Mouse (Mus musculus) midbrain, embryonic 13.5 days (tissue): ENCODE data around the gene Myrf. TPM values are rescaled to one million over a fixed set of nuclear protein-coding genes. Genes with fewer than 3 reads are reported as not detected.

Source experiments
- ATAC-seq: fragments of 200-750 bp; cut with Nextera tagmentation; 2 replicates; pipeline ENCODE4 v1.8.0; 2017; ENCODE audit warnings: mild to moderate bottlenecking, moderate TSS enrichment, moderate library complexity
- H3K27ac ChIP-seq: fragments of 300-500 bp; sonication (generic); 2 replicates; pipeline ENCODE4 v1.5.1; 2015; ENCODE audit warnings: inconsistent platforms, mild to moderate bottlenecking, moderate library complexity
- H3K27me3 ChIP-seq: fragments of 300-500 bp; sonication (generic); 2 replicates; pipeline ENCODE4 v1.6.1; 2015; ENCODE audit warnings: mild to moderate bottlenecking, inconsistent platforms
- H3K36me3 ChIP-seq: fragments of 300-500 bp; sonication (generic); 2 replicates; pipeline ENCODE4 v1.6.1; 2015; ENCODE audit warnings: mild to moderate bottlenecking, inconsistent platforms
- H3K4me1 ChIP-seq: fragments of 300-500 bp; sonication (generic); replicated peaks from 2 replicates; pipeline ENCODE4 v1.6.1; 2015; ENCODE audit warnings: inconsistent platforms
- H3K4me2 ChIP-seq: fragments of 300-500 bp; sonication (generic); replicated peaks from 2 replicates; pipeline ENCODE4 v1.6.1; 2015; ENCODE audit warnings: moderate library complexity, mild to moderate bottlenecking, inconsistent platforms
- H3K4me3 ChIP-seq: fragments of 300-500 bp; sonication (generic); replicated peaks from 2 replicates; pipeline ENCODE4 v1.5.1; 2015; ENCODE audit warnings: mild to moderate bottlenecking, inconsistent platforms
- H3K9ac ChIP-seq: fragments of 300-500 bp; sonication (generic); replicated peaks from 2 replicates; pipeline ENCODE4 v1.6.1; 2015; ENCODE audit warnings: mild to moderate bottlenecking, inconsistent platforms
- H3K9me3 ChIP-seq: fragments of 300-500 bp; sonication (generic); 2 replicates; pipeline ENCODE4 v1.6.1; 2016; ENCODE audit warnings: mild to moderate bottlenecking, inconsistent platforms
- WGBS: fragments of 180-500 bp; shearing (Covaris S2); methylation state at CpG from one replicate; pipeline ENCODE4 v1.1.7; 2015; 5-methylcytosine and 5-hydroxymethylcytosine counted together
- polyA plus RNA-seq: library from polyadenylated mRNA; unstranded; fragments of >200 nt; fragmentation: Nextera tagmentation; extraction: Ambion mirVana; gene quantifications from 2 replicates; pipeline ENCODE4 v1.2.1, GENCODE M21; 2015

Myrf gene
- polyA plus RNA-seq, 1 experiment from 2014 or later: 0.77 TPM

DNA sequence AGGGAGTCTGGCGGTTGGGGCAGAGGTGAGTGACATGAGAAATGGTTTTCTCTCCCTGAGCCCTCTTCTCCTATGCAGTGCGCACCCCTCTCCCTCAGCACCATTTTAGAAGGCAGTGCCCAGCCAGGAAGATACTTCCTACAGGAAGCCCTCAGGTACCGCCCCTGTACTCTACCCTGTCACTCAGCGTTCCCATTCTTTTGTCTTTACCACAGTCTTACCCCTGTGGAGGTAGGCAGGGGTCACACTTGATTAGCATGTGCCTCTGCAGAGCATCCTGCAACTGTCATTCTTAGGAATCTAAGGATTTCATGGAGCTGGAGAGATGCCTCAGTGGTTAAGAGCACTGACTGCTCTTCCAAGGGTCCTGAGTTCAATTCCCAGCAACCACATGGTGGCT lies 17.0 kb downstream of the Myrf start:
- H3K4me2 ChIP-seq: no peak overlapping the region
- H3K4me3 ChIP-seq: no peak overlapping the region
- H3K9ac ChIP-seq: no peak overlapping the region
- no peaks in the 10 kb centered on the region for H3K27me3 ChIP-seq
- WGBS: 76% methylated on average over 4 of the region's 4 CpGs
- no peaks in the 10 kb centered on the region for H3K36me3 ChIP-seq
- H3K4me1 ChIP-seq: peaks cover 17% of the 10 kb centered on the region; the same call in 1 of the 2 replicates
- H3K27ac ChIP-seq: no peak overlapping the region
- no peak for ATAC-seq
- no peaks in the 10 kb centered on the region for H3K9me3 ChIP-seq

DNA sequence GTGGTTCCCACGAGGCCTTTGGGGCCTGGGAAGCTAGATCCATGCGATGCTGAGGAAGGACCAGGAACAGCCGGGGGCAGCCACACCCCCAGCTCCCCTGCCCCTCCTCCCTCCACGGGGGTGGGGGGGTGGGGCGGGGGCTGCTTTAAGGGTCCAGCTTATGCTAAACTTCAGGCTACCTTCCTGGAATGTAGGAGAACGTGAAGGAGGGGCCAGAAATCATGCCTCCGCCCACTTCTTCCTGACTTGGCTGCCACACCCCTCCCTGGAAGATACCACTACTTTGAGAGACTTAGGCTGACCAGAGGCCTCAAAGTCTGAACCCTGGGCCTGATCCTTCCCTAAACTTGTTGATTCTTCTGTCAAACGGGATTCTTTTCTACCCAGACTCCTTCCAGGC lies 17.9 kb downstream of the Myrf start:
- no peaks in the 10 kb centered on the region for H3K36me3 ChIP-seq
- WGBS: 53% methylated on average over 6 of the region's 8 CpGs
- H3K9me3 ChIP-seq: no peaks in the 10 kb centered on the region
- H3K27me3 ChIP-seq: no peaks in the 10 kb centered on the region
- ATAC-seq: no peak
- H3K4me3 ChIP-seq: no peak overlapping the region
- H3K9ac ChIP-seq: no peak overlapping the region
- H3K27ac ChIP-seq: no peak overlapping the region
- H3K4me1 ChIP-seq: peaks cover 17% of the 10 kb centered on the region; the same call in 1 of the 2 replicates
- no peak overlapping the region for H3K4me2 ChIP-seq

DNA sequence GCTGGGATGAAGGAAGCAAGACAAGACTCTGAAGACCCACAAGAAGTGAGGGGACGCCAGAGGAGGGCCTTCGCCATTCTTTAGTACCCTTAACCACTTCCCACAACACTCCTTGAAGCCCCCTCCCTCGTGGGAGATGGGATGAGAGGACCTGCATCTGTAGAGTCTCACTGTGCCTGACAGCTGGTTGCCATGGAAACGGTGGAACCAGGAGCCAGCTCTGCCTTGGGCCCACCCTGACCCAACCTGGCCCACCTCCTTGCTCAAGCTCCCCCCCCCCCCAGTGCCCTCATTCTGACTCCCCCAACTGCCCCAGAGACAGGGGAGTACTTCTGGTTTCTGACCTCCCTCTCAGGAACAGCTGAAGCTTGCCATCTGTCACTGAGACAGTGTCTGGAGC lies 19.0 kb downstream of the Myrf start:
- Histone ChIP-seq H3K4me3 (no peak overlapping the region), H3K4me2 (no peak overlapping the region), H3K27ac (no peak overlapping the region), H3K27me3 (no peaks in the 10 kb centered on the region), H3K36me3 (no peaks in the 10 kb centered on the region), H3K9ac (no peak overlapping the region), H3K9me3 (no peaks in the 10 kb centered on the region), H3K4me1 (peaks cover 17% of the 10 kb centered on the region; the same call in 1 of the 2 replicates)
- 64% methylated on average over 4 of the region's 4 CpGs for WGBS
- ATAC-seq: no peak

DNA sequence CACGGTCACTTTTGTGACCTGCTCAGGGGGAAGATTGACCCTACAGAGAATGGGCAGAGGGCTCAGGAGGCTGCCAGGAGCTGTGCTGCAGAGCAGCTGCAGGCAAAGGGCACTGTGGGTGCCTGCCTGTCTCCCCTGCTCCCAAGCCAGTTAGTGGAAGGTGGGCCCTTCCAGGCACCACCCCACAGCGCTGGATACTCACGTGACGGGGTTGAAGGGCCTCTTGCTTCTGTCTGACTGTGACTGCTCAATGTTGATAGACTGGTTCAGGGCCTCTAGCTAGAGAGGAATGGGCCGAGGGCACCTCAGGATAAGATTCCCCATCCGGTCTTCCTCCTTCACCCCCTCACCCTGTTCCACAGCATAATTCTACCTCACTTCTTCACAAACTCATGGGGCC lies 21.0 kb downstream of the Myrf start:
- Histone ChIP-seq H3K4me2 (no peak overlapping the region), H3K9ac (no peak overlapping the region), H3K4me1 (0 out of 2 replicates have a peak, but pooled peaks cover 7% of the 10 kb centered on the region), H3K9me3 (no peaks in the 10 kb centered on the region), H3K4me3 (no peak overlapping the region), H3K36me3 (no peaks in the 10 kb centered on the region), H3K27ac (no peak overlapping the region), H3K27me3 (no peaks in the 10 kb centered on the region)
- WGBS: 76% methylated on average over 6 of the region's 6 CpGs
- ATAC-seq: no peak

DNA sequence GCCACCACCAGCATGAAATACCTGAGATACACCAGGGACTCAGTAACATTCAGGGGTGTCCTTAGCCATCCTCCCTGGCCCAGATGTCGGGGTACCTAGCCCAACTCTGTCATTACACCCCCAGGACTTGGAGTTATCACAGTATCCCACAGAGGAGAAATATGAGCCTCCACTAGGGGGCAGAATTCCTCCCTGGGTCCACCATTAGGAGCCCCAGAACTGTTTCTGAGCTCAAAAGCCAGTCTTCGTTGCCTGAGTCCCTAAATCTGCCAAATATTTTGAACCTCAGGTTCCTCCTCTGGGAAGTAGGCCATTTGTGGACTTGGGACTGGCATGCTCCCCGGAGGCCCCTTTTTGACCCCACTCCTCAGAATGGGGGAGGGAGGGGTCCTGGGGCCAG lies 21.4 kb downstream of the Myrf start:
- H3K9ac ChIP-seq: no peak overlapping the region
- H3K27ac ChIP-seq: no peak overlapping the region
- no peaks in the 10 kb centered on the region for H3K9me3 ChIP-seq
- WGBS: 60% methylated on average over 3 of the region's 3 CpGs
- H3K4me1 ChIP-seq: 0 out of 2 replicates have a peak, but pooled peaks cover 6% of the 10 kb centered on the region
- no peaks in the 10 kb centered on the region for H3K36me3 ChIP-seq
- H3K4me3 ChIP-seq: no peak overlapping the region
- ATAC-seq: no peak
- H3K4me2 ChIP-seq: no peak overlapping the region
- no peaks in the 10 kb centered on the region for H3K27me3 ChIP-seq

DNA sequence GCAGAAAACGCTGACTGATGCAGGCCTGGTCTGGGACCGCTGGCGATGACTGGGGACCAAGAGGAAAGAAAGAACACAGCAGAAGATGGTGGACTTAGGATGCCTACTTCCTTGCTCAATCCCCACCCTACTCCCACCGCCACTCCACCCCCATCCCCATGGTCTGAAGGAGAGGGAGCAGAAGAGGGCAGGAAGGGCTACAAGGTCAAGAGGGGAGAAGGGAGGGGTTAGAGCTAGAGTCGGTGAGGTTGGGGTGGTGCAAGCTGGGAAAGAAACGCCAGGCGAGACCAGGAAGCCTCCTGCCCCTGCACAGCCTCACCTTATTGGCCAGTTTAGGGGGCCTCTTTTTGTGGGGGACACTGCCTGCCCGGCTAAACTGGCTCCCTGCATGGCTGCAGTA lies 24.4 kb downstream of the Myrf start:
- H3K36me3 ChIP-seq: peaks cover 21% of the 10 kb centered on the region
- H3K4me2 ChIP-seq: no peak overlapping the region
- 85% methylated on average over 8 of the region's 8 CpGs for WGBS
- no peak for ATAC-seq
- no peak overlapping the region for H3K27ac ChIP-seq
- no peaks in the 10 kb centered on the region for H3K9me3 ChIP-seq
- H3K4me1 ChIP-seq: no peaks in the 10 kb centered on the region
- no peak overlapping the region for H3K9ac ChIP-seq
- H3K4me3 ChIP-seq: no peak overlapping the region
- no peaks in the 10 kb centered on the region for H3K27me3 ChIP-seq

DNA sequence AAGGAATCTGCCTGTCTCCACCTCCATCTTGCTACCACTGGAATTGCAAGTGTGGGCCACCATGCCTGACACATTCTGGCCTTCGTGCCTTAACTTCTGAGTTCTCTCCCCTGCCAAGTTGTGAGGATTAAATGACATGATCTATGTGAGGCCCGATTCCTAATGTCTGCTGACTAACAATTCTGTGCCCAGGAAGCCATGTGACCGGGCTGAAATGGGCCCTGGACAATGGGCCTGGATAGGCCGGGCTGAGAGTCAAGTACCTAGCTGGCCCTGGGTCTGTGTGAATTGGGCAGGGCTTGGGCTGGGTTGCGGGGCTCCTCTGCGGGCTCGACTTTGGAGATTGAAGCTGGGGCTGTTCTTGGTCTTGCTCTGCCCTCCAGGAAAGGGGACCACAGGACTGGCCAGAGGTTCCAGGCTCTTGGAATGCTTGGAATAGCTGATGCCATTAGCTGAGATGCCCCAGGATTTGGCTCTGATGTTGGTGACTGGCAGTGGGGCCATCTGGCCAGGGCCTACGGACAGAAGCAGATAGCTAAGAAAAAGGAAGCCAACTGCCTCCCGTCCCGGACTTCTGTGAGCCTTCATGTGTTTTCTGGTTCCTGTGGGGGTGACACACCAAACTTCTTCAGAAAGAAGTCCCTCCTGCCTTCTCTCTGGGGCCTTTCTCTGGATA lies 26.6 kb downstream of the Myrf start:
- no peak overlapping the region for H3K4me3 ChIP-seq
- ATAC-seq: no peak

DNA sequence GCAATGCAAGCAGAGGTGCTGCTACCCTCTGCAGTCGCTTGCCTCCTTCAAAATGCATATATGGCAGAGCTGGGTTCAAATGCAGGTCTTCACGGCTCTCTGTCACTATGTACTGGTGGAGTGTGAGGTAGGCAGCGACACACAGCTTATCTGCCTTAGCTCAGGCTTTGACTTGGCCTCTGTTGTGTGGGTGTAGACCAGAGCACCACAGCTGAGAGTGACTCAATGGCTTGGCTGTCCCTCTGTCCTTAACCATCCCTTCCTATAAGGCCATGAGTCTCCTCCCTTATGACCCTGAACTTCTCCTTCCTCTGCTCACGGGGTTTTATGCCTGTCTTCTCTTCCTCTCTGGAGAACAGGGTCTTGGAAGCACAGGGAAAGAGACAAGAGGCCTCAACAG lies 29.7 kb downstream of the Myrf start:
- H3K9me3 ChIP-seq: no peaks in the 10 kb centered on the region
- H3K9ac ChIP-seq: no peak overlapping the region
- H3K4me1 ChIP-seq: no peaks in the 10 kb centered on the region
- peaks cover 72% of the 10 kb centered on the region for H3K36me3 ChIP-seq
- H3K4me2 ChIP-seq: no peak overlapping the region
- H3K27ac ChIP-seq: no peak overlapping the region
- 90% methylated on average over 4 of the region's 4 CpGs for WGBS
- H3K27me3 ChIP-seq: no peaks in the 10 kb centered on the region
- no peak for ATAC-seq
- H3K4me3 ChIP-seq: no peak overlapping the region

More for the DNA sequence above, 26.6 kb downstream of the Myrf start:
- Histone ChIP-seq H3K4me2 (no peak overlapping the region), H3K27ac (no peak overlapping the region), H3K9me3 (no peaks in the 10 kb centered on the region), H3K4me1 (no peaks in the 10 kb centered on the region), H3K36me3 (peaks cover 43% of the 10 kb centered on the region), H3K9ac (no peak overlapping the region), H3K27me3 (no peaks in the 10 kb centered on the region)
- 91% methylated on average over 10 of the region's 10 CpGs for WGBS

DNA sequence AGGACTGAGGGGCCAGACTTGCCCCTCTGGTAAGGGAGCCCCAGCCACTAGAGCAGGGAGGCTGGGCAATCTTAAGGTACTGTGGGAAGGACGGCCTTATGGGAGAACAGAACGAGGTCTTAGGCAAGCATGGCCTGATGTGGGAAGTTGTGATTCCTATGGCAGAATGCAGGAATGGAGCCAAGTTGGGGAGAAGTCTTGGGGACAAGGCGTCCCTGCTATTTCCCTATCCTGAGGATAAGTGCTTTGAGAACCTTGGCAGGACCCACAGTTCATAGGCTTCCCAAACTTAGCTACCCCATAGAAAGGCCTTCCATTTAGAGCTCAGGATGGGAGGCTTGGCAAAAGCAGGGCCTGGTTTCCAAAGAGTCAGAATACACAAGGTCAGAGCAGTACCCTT lies 31.7 kb downstream of the Myrf start:
- no peak for ATAC-seq
- Histone ChIP-seq H3K36me3 (peaks cover 74% of the 10 kb centered on the region), H3K4me2 (no peak overlapping the region), H3K27ac (no peak overlapping the region), H3K27me3 (no peaks in the 10 kb centered on the region), H3K4me3 (no peak overlapping the region), H3K9me3 (no peaks in the 10 kb centered on the region), H3K4me1 (peaks cover 10% of the 10 kb centered on the region), H3K9ac (no peak overlapping the region)
- WGBS: 92% methylated on average over 3 of the region's 3 CpGs

DNA sequence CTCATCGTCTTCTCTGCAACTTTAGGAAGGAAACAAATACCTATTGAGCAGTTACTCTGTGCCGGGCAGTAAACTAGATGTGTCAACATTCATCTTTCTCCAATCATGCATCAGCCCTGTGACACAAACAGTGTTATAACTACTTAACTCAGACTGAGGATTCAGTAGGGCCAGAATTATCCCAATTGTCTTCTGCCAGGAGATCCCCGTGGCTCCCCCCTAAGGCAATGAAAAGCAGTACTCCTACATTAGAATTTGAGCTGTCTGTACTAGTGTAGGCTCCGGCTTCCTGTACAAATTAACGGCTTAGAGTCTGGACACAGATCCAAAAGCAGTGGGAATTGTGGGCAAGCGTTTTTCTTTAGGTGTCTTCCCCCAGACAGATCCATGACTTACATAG lies 35.5 kb downstream of the Myrf start:
- peak overlapping the region; percentile 88 for H3K9ac ChIP-seq
- H3K27ac ChIP-seq: no peak overlapping the region
- peak overlapping the region; percentile 91 for H3K4me3 ChIP-seq
- H3K9me3 ChIP-seq: no peaks in the 10 kb centered on the region
- H3K4me1 ChIP-seq: peaks cover 20% of the 10 kb centered on the region
- 76% methylated on average over 6 of the region's 6 CpGs for WGBS
- ATAC-seq: no peak
- H3K4me2 ChIP-seq: peak overlapping the region; percentile 96
- H3K27me3 ChIP-seq: no peaks in the 10 kb centered on the region
- H3K36me3 ChIP-seq: peaks cover 57% of the 10 kb centered on the region

DNA sequence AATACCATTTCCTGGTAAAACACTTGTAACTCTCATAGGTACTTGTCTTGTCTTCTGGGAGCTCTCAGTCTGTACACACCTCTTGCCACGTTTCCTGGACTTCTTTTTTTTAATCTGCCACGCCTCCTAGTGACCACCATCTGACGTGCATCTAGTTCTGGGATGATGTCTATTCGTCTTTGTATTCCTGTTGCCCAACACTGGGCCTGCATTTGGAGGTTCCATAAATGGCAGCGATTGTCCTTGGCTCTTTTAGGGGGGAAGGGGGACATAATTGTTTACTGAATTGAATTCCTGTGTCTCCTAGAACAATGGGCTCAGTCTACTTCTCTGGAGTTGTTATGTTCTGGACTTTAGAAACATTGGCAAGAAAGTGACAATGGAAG lies 35.9 kb downstream of the Myrf start:
- peak; percentile 37; the same call in 1 of the 2 replicates for ATAC-seq
- H3K4me3 ChIP-seq: peak overlapping the region; percentile 91
- 3% methylated on average over 5 of the region's 5 CpGs for WGBS
- H3K36me3 ChIP-seq: peaks cover 57% of the 10 kb centered on the region
- H3K4me2 ChIP-seq: peak overlapping the region; percentile 96
- H3K4me1 ChIP-seq: peaks cover 20% of the 10 kb centered on the region
- H3K9ac ChIP-seq: peak overlapping the region; percentile 88
- no peaks in the 10 kb centered on the region for H3K9me3 ChIP-seq
- no peaks in the 10 kb centered on the region for H3K27me3 ChIP-seq
- peak overlapping the region; percentile 84; the same call in 1 of the 2 replicates for H3K27ac ChIP-seq

DNA sequence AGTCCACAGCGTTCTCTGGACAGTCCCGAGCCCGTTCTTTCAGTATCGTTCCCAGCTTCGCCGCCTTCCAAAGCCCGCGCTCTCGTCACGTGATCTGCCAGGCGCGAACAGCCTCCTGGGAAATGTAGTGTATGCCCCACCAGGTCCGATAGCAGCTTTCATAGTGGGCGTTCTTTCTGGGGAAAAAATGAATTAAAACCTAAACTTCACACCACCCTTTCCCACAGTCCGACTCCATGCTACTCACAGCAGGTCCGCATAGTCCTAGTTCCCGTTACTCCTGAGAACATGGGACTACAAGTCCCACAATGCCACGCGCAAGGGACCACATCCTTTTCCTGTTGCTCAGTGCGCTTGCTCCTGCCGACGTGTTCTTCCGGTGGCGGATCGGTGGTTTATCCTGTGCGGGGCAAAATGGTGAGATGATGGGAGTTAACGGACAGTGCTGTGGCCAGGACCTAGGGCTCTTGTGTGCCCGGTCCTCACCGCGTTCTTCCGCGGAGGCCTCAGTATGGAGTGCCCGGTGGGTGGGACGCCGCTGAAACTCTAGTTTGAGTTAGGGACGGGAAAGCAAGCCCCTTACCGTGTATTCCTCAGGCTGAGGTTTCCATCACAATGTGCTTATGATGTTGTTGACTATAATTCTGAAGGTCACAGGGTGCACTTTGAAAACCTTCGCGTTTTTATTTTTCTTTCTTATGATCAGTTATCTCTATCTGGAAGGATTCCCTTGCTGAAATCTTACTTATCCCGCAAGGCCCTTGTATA lies 36.5 kb downstream of the Myrf start, which contains the start of the genes Tmem258 and Fen1:
Gene Tmem258, plus strand, starts transcription at position 167 of the 768 bp plus-strand sequence.
Gene Fen1, minus strand, starts transcription at position 322 of the 768 bp plus-strand sequence.
- H3K36me3 ChIP-seq: peaks cover 57% of the 10 kb centered on the region
- H3K9me3 ChIP-seq: no peaks in the 10 kb centered on the region
- H3K27ac ChIP-seq: peak within 1 kb of the TSS; percentile 84
- peak within 1 kb of the TSS; percentile 88 for H3K9ac ChIP-seq
- WGBS: under 1% methylated on average over 40 of the region's 40 CpGs
- H3K4me2 ChIP-seq: peak within 1 kb of the TSS; percentile 96
- no peaks in the 10 kb centered on the region for H3K27me3 ChIP-seq
- peak within 1 kb of the TSS; percentile 91 for H3K4me3 ChIP-seq
- peaks cover 20% of the 10 kb centered on the region for H3K4me1 ChIP-seq
- peak; percentile 93 for ATAC-seq
